Mouse (Mus musculus): ENCODE data around the gene Slc8a3. TPM values are rescaled to one million over a fixed set of nuclear protein-coding genes. Genes with fewer than 3 reads are reported as not detected.
"Not testable (repeated sequence)": the region's sequence is repeated elsewhere in the genome, so short reads cannot be mapped to it uniquely, and the experiment has no call there.

Gene Slc8a3
- 1 to 10 TPM; 1.1 to 2.2 (median 1.9) TPM for total RNA-seq (2022)

- DNase-seq = peak; percentile 7
Measured at GRCm38 (mm10) chr12:81332875-81333421, at the start of gene Slc8a3. TSS of gene Slc8a3 (minus strand) at chr12:81333180.

- DNase-seq = not testable (repeated sequence)
Measured at GRCm38 (mm10) chr12:81379364-81379763, 46.4 kb upstream of the Slc8a3 start, which contains the start of gene Gm4787. TSS of gene Gm4787 (minus strand) at chr12:81379464.

GRCm38 (mm10) chr12:81333841-81334240 is 861 bp upstream of the Slc8a3 start:
- DNase-seq = no peak

GRCm38 (mm10) chr12:81331937-81332874 is 774 bp downstream of the Slc8a3 start:
- peak; percentile 5 for DNase-seq

- DNase-seq = no peak
Measured at GRCm38 (mm10) chr12:81331046-81331638, 1.8 kb downstream of the Slc8a3 start.

GRCm38 (mm10) chr12:81324991-81325390 is 8.0 kb downstream of the Slc8a3 start:
- no peak for DNase-seq

GRCm38 (mm10) chr12:81324116-81324515 is 8.9 kb downstream of the Slc8a3 start:
- DNase-seq = no peak

- no peak for DNase-seq
Measured at GRCm38 (mm10) chr12:81321021-81321420, 12.0 kb downstream of the Slc8a3 start.

- no peak for DNase-seq
Measured at GRCm38 (mm10) chr12:81317811-81318210, 15.2 kb downstream of the Slc8a3 start.

- DNase-seq = no peak
Measured at GRCm38 (mm10) chr12:81315953-81316352, 17.0 kb downstream of the Slc8a3 start.

GRCm38 (mm10) chr12:81303626-81304025 is 29.4 kb downstream of the Slc8a3 start:
- no peak for DNase-seq

GRCm38 (mm10) chr12:81294613-81295012 is 38.4 kb downstream of the Slc8a3 start:
- no peak for DNase-seq

- no peak for DNase-seq
Measured at GRCm38 (mm10) chr12:81278031-81278430, 54.9 kb downstream of the Slc8a3 start.

- DNase-seq = no peak
Measured at GRCm38 (mm10) chr12:81274616-81275015, 58.4 kb downstream of the Slc8a3 start.

- no peak for DNase-seq
Measured at GRCm38 (mm10) chr12:81273333-81273732, 59.6 kb downstream of the Slc8a3 start.

- no peak for DNase-seq
Measured at GRCm38 (mm10) chr12:81269246-81269645, 63.7 kb downstream of the Slc8a3 start.

GRCm38 (mm10) chr12:81262821-81263220 is 70.2 kb downstream of the Slc8a3 start:
- no peak for DNase-seq

- DNase-seq = no peak
Measured at GRCm38 (mm10) chr12:81258215-81258614, 74.8 kb downstream of the Slc8a3 start.

- no peak for DNase-seq
Measured at GRCm38 (mm10) chr12:81245411-81245810, 87.6 kb downstream of the Slc8a3 start.

GRCm38 (mm10) chr12:81244954-81245353 is 88.0 kb downstream of the Slc8a3 start:
- DNase-seq = no peak

GRCm38 (mm10) chr12:81244492-81244891 is 88.5 kb downstream of the Slc8a3 start:
- no peak for DNase-seq

- DNase-seq = peak; percentile 15
Measured at GRCm38 (mm10) chr12:81241676-81242075, 91.3 kb downstream of the Slc8a3 start.

GRCm38 (mm10) chr12:81241096-81241495 is 91.9 kb downstream of the Slc8a3 start:
- DNase-seq = no peak

Measured in adrenal gland, adult 8-10 months (tissue).